Mouse (Mus musculus): ENCODE data around the gene Dnaic2.

- TF ChIP-seq EP300 (IDR thresholded peaks at IDR 0.05; ENCODE audit: insufficient read depth, low read depth, low read length): no peak
- TF ChIP-seq CTCF (IDR thresholded peaks at IDR 0.05): no peak
- no peak for TF ChIP-seq POLR2A (IDR thresholded peaks at IDR 0.05; ENCODE audit: insufficient read depth, low read depth, low read length)
These were observed 13.4 kb downstream of the Dnaic2 start for GRCm38 (mm10) chr11:114740598-114740997.

All from heart, adult 2 months (tissue).